Mouse (Mus musculus) NIH3T3 (cell line): Measurements from ENCODE around the gene Hist2h4.
"Not testable (repeated sequence)": the region's sequence is repeated elsewhere in the genome, so short reads cannot be mapped to it uniquely, and the experiment has no call there.

ENCODE experiments used
- DNase-seq: peaks from one replicate; pipeline ENCODE4 v3.0.0-alpha.2; 2012; ENCODE audit warnings: low read depth

Hist2h4 gene

DNA sequence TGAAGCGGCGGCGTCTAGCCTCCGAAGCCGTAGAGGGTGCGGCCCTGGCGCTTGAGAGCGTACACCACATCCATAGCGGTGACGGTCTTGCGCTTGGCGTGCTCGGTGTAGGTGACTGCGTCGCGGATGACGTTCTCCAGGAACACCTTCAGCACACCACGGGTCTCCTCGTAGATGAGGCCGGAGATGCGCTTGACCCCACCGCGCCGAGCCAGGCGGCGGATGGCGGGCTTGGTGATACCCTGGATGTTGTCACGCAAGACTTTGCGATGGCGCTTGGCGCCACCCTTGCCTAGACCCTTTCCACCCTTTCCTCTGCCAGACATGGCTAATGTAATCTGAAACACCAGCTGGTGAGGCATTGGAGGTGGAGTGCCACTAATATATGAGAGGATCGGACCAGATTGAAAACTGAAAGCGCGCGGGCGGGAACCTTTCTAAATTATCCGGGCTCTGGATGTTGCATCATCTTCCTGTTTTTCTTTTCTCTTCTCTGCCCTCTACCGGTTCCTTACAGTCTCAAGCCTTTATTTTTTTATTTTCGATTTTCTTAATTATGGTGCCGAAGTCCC, at the start of gene Hist2h4:
Gene Hist2h4 (minus strand): TSS at position 333 of the 572 bp plus-strand sequence.
- DNase-seq = peak; percentile 97

DNA sequence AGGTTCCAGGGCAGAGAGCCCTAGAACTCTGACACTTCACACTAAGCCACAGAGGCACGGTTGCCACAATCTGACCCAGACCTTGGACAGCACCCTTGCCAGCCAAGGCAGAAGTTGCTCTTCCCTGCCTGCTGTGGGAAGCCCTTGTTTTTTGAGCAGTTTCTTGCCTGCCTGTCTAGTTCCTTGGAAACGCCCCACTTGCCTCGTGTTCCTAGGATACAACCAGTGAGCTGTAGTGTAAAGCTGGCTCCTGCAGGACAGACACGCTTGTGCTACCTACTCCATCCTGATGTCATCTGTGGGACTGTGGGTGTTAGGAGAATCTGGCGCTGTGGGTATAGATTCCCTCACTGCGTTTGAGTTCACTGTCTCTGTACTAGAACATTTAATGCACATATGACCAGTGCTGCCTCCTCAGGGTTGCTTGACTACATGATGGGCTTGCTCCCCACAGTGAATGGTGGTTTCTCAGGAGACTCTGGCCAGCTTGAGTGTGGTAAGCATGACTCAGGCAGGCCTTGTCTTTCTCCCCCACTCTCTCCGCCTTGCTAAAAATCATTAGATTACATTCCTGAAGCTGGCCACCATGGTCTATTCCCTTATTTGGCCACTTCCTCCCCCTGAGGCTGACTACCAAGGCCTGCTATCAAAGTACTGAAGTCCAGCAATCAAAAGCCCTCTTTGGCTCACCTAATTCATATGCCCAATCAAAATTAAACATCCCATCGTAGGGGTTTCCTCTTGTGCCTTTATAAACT, 49.4 kb upstream of the Hist2h4 start:
- DNase-seq = peak; percentile 70

- no peak for DNase-seq
These were observed 46.3 kb upstream of the Hist2h4 start for GRCm38 (mm10) chr3:96309441-96309840.

GRCm38 (mm10) chr3:96306506-96306905, 43.4 kb upstream of the Hist2h4 start:
- no peak for DNase-seq

GRCm38 (mm10) chr3:96302076-96302475, 39.0 kb upstream of the Hist2h4 start:
- DNase-seq = no peak

GRCm38 (mm10) chr3:96300706-96301529, 37.8 kb upstream of the Hist2h4 start:
- DNase-seq = no peak

- no peak for DNase-seq
These were observed 36.5 kb upstream of the Hist2h4 start for GRCm38 (mm10) chr3:96299562-96299961.

DNA sequence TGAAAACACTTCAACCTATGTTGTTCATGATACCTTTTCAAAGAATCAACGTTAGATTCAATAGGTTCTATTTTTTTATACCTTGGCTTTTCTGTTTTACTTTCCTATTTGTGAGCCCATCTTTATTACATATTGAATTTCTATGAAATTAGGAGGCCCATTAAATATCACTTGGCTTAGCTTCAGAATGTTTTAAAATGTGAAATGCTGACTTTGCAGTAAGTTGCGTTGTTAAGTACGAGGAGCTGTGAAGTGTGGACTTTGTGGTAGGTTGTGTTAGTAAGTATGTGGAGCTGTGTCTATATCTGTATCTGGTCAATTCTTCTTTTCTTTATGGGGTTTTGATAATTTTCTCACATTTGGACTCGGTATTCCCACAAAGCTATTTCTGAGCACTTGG, 35.2 kb upstream of the Hist2h4 start:
- DNase-seq = no peak

GRCm38 (mm10) chr3:96293787-96294186, 30.7 kb upstream of the Hist2h4 start, which contains the start of gene Fcgr1:
Fcgr1 (minus strand) TSS chr3:96293969.
- DNase-seq = no peak

- DNase-seq = no peak
These were observed 30.3 kb upstream of the Hist2h4 start for GRCm38 (mm10) chr3:96293368-96293767.

DNA sequence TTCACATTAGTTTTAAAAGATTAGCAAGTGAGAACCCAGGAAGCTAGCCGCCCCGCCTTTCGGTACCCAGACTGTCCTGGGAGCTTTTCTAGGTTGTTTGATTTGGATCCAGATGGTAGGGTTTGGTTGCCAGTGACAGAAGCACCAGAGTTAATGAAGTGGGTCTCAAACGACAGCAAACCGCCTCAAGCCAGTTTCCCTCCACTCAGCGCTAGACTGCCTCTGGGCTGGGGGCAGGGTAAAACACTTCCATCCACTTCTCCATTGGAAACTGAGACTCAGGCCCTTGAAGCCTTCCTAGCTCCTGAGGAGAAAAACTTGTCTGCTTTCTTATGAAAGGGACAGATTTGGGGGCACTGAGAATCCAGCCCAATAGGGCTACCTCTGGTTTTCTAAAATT, 29.5 kb upstream of the Hist2h4 start:
- DNase-seq = no peak

GRCm38 (mm10) chr3:96290727-96291126, 27.6 kb upstream of the Hist2h4 start:
- DNase-seq = not testable (repeated sequence)

DNA sequence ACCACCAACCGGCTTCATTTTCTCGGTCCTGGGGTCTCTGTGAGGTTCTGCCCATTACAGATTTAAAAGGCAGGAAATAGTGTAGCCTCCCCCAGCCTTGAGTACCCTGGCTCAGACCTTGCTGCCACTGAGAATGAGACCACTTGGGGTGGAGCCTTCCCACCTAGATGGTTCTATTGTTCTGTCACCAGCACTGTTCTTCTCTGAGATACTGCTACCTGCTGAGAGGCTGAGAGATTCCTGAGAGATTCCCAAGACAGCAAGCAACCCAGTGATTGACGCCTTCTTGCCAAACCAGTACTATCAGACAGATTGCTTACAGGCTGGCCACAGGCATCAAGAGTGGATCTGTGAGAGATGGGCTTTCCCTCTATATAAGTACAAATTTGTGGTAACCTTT, 26.1 kb upstream of the Hist2h4 start:
- DNase-seq = no peak

DNA sequence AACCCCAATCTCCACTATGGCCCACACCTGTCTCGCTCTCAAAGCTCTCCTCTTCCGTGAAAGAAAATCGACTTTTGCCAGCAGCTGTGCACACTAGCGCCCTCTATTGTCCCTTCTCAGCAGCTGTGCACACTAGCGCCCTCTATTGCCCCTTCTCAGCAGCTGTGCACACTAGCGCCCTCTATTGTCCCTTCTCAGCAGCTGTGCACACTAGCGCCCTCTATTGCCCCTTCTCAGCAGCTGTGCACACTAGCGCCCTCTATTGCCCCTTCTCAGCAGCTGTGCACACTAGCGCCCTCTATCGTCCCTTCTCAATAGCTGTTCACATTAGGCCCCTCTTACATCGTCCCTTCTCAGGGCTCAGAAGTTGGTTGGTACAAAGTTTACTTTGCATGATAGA, 24.2 kb upstream of the Hist2h4 start:
- not testable (repeated sequence) for DNase-seq

GRCm38 (mm10) chr3:96284457-96284856, 21.3 kb upstream of the Hist2h4 start:
- peak; percentile 67 for DNase-seq

GRCm38 (mm10) chr3:96280660-96281059, 17.5 kb upstream of the Hist2h4 start:
- no peak for DNase-seq

- peak; percentile 98 for DNase-seq
These were observed 14.9 kb upstream of the Hist2h4 start for GRCm38 (mm10) chr3:96277800-96278624.

DNA sequence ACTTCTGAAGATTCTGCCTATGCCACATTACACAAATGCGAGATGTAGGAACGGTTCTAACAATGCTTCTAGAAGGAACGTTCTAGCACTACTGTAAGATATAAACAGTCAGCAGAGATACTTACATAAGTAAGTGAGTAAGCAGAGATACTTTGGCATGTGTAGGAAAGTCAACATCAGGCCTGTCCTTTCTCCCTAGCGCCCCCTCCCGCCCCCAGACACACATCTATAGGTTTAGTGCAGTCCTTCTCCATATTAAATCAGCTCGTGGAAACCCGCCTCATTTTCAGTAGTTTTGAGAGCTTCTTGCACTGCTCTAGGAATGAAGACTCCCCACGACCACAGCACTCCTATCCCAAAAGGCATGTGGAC, 14.3 kb upstream of the Hist2h4 start:
- peak; percentile 92 for DNase-seq

GRCm38 (mm10) chr3:96273591-96274465, 10.7 kb upstream of the Hist2h4 start:
- peak; percentile 61 for DNase-seq

DNA sequence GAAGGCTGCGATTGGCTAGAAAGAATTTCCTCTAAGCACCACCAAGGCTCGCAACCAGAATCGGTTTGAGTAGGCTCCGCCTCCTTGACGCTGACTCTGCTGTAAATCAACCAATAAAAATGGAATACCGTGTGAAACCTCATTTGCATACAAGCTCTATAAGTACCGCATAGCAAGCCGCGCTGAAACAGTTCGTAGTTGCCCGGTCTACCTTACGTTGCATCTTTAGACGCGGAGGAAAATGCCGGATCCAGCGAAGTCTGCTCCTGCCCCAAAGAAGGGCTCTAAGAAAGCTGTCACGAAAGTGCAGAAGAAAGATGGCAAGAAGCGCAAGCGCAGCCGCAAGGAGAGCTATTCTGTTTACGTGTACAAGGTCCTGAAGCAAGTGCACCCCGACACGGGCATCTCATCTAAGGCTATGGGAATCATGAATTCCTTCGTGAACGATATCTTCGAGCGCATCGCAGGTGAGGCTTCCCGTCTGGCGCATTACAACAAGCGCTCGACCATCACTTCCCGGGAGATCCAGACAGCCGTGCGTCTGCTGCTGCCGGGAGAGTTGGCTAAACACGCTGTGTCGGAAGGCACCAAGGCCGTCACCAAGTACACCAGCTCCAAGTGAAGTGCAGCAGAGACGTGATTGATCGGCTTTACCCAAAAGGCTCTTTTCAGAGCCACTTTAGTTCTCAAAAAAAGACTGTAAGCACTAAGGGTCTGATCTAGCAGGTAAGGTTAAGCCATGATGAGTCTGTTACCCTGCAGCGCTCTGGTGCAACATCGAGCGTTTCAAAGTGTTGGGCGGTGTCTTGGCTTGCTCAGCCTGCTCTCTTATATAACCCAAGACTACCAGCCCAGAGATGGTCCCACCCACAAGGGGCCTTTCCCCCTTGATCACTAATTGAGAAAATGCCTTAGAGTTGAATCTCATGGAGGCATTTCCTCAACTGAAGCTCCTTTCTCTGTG, 6.7 kb upstream of the Hist2h4 start, which contains the start of gene Hist2h2bb:
Gene Hist2h2bb (plus strand): TSS at position 242 of the 964 bp plus-strand sequence.
- DNase-seq = peak; percentile 97
